Mouse (Mus musculus): ENCODE measurements around the gene Ankrd28.

Gene Ankrd28

DNA sequence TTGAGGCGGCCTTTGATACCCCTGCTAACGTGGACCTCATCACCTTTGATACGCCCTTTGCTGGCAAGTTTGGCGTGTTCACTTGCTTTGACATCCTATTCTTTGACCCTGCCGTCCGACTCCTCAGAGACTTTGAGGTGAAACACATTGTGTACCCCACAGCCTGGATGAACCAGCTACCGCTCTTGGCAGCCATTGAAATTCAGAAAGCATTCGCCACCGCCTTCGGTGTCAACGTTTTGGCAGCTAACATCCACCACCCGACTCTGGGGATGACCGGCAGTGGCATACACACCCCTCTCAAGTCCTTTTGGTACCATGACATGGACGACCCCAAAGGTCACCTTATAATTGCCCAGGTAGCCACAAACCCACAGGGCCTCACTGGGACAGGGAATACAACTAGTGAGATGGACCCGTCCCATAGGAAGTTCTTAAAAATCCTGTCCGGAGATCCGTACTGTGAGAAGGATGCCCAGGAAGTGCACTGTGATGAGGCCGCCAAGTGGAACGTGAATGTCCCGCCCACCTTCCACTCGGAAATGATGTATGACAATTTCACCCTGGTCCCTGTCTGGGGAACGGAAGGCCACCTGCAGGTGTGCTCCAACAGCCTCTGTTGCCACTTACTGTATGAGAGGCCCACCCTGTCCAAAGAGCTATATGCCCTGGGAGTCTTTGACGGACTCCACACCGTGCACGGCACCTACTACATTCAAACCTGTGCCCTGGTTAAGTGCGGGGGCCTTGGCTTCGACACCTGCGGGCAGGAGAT lies 163.3 kb downstream of the Ankrd28 start:
- DNase-seq (ENCODE audit: extremely low read depth, low read depth) = no peak

DNA sequence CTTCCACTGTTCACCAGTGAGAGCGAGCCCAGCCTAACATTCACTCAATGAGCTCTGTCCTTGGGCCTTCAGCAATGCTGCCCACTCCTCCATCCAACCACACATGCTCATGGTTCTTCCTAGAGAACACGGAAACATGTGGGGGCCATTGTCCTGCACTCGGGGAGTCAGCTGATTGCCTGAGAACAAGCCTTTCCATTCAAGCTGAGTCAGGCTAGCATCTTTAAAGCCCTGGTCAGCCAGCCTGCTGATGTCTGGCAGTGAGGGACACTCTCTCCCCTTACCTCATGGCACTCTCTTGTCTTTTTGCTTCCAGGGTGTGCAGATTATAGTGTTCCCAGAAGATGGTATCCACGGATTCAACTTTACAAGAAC lies 164.9 kb downstream of the Ankrd28 start:
- no peak for DNase-seq (ENCODE audit: extremely low read depth, low read depth)

DNA sequence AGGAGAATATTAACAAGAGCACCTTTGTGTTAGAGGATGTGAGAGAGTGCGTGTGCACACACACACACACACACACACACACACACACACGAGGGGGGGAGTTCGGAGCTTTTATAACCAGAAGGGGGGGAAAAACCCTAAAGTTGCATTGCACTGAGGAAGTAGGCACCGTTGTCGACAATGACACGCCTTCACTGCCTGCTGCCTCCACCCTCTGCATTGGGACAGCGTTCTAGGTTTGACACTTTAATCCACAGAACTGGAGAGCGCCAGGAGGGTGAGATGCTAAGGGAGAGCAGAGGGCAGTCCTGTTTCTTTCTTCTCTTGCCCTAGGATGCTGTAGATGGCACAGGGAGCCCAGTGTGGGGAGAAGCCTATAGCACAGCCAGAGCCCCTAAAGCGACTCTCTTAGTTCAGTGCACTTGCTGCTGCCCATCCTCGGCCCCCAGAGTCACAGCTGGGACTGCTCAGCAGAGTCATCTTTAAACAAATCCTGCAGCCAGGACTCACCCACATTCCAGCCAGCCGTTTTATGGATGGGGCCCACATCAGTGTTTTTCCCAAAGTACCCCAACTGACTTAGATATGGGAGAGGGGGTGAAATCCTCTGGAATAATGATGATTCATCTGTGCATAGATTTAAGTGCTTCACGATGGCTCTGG lies 165.4 kb downstream of the Ankrd28 start:
- DNase-seq (ENCODE audit: extremely low read depth, low read depth) = peak; percentile 36

DNA sequence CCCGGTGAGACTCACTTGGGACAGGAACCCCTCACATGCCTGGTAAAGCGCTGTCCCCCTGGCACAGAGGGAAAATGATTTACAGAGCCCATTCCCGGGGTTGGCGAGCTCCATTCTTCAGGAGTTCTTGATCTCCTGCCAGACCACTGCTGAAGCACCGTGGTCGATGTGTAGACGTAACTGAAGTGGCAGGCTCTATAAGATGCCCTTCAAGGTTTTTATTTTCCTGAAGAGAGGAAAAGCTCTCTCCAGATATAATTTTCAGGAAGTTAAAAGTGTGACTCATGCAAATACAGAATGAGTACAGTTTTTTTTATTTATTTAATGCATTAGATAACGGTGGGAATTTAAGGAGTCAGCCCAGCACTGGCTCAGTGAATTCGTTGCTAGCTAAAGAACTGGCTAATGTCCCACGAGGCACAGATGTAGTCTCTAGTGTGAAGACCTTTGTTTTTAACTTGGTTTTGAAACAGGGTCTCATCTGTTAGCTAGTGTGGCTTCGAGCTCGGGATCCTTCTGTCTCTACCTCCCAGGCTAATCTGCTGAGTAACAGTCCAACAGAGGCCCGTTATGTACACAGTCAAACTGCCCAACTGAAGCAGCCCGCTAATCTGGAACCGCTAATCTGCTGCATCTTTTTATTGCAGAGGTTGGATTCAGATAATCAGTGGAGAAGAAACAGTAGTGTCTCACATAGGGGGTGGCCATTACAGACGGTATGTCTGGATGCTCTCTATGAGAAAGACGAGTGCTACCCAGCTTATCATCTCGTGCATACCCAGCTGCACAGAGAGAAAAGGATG lies 166.2 kb downstream of the Ankrd28 start:
- peak; percentile 36 for DNase-seq (ENCODE audit: extremely low read depth, low read depth)

DNA sequence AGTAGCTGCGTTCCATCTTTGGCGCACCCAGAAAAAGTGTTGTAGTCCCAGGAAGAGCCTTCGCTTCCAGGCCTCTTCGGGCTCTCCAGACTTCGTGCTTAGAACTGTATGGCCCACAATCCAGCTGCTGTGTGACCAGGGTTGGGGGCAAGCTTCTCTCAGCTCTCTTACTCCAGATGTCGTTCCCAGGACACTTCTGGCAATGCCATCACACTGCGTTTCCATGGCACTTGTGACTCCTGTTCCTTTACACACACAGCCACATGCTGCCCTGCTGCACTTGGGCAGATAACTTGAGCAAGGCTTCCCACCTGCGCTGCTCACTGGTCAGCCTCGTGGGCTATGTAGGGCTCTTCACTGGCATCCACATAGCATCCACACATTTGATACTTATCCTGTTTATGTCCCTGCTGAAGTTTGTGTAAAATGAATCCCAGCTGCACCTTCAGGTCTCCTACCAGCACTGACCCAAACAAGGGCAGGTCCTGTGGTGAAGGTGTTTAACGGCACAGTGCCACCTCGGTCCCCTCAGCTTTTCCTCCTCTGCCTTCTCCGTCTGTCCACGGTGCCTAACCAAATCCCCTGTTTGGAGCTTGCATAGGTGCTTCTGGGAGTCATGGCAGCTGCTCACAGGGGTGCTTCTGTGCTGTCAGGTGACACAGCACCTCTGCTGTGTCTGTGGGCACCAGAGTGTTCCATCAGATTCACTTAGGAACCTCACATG lies 166.9 kb downstream of the Ankrd28 start:
- DNase-seq (ENCODE audit: extremely low read depth, low read depth) = no peak

DNA sequence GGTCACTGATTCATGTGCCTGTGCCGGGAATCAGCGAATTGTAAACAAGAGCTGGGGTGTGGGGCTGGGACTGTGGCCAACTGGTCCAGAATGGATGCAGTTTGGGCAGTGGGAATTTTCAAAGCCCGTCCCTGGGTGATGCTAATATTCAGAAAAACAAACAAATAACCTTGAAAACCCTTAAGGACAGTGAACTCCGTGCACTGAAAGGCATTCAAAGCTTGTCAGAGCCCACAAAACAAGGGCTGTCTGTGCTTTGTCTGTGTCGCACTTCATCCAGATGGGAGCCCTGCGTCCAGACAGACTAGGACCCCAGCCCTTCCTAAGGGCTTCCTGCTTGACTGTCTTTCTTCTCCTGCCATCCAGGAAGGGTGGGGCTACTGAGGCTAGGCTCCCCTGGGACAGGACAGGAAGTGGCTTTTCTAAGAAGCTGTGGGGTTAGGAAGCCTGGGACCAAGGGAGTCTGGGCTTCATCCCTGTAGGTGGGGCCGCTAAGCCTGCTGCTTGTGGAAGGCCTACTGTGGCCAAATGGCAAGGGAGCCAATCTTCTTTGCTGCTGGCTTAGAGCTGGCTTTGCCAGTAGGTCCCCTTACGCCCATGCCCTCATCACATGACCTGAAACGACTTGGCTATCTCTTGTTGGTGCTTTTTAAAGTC lies 167.8 kb downstream of the Ankrd28 start:
- no peak for DNase-seq (ENCODE audit: extremely low read depth, low read depth)

DNA sequence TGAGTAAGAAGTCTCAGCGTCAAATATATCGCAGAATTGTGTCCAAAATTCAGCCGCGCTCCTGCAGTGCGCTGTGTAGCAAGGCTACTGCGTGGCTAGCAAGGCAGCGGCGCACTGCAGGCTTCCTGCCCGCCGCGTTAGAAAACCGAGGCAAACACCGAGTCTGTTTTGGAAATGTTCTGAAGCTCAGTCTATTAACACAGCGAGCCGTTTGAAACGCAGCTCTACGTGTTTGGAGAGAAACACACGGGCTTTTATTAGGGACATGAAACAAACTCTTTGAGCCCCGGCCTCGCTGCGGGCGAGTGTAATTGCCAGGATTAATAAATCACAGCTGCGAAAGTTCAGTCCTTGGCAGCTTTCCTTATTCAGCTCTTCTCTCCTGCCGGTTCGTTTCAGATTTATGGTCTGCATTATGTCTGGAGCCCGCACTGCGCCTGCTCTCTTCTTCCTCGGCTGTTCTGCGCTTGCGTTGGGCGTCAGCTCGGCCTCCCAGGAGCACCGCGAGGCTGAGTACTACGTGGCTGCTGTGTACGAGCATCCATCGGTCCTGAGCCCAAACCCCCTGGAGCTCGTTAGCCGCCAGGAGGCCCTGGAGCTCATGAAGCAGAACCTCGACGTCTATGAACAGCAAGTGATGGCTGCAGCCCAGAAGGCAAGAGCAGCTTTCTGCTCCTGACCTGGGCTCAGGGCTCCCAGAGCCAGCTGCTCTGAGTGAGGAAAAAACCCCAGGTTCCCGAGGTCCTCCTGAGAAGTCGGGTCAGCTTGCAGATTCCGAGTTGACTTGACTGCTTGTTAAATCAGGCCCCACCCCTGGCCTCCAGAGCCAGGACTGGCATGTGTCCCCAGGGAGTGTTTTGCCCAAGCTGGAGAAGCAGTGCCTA lies 168.5 kb downstream of the Ankrd28 start:
- DNase-seq (ENCODE audit: extremely low read depth, low read depth) = no peak

DNA sequence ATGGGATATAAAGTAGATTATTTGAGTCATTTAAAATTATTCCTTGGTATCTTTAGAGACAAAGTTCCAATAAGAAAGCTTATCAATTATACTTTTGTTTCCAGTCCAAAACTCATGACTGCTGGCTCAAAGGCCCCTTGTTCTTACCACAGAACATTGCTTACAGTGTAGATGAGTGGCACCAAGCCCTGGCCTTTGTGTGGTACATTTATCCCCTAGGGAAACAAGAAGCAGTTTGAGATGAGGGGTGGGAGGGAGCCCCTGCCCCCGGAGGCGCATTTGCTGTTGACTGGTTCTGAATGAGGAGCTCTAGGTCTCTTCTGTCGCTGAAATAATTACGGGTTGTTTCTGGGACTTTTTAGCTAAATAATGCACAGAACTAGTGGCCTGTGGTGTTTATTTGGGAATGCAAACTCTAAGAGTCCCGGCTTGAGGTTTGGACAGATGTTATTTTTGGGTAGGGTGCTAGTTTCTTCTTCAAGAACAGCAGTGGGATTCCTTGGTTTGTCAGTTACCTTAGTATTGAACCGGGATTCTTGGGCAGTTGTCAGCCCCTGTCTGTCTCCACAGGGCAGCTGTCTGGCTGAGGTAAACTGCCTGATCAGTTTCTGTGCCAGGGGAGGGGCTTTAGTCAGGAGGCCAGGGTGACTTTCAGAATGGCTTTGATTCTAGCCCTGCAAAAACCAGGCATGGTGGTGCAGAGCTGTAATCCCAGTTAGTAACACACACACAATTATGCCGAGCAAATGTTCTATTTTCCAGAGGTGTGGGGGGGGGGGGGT lies 169.9 kb downstream of the Ankrd28 start:
- DNase-seq (ENCODE audit: extremely low read depth, low read depth) = no peak

DNA sequence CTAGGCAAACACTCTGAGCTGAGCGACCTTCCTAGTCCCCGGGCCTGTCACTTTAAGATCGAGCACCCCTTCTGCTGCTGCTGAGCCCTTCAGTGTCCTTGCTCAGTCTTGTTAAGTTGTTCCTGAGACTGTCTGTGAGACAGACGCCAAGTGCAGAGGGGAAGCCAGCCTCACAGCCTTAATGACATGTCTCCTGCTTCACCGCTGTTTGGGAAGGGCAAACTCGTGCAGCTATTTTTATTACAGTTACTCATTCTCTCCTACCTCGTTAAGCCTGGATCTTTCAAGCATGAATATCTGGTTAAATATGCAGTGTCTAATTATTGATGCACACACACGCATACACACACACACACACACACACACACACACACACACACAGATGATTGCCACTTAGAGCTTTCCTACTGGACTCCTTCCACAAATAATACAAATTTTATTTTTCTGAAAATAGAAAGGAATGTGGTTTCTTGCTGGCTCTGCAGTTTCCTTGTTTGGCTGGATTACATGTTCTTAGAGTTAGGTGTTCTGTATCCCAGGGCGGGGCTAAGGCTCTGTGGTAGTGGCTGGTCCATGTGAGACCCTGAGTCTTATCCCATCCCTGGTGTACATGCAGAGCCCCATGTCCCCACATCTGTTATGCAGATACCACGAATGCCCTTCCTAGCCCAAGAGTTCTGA lies 170.8 kb downstream of the Ankrd28 start:
- DNase-seq (ENCODE audit: extremely low read depth, low read depth) = no peak

DNA sequence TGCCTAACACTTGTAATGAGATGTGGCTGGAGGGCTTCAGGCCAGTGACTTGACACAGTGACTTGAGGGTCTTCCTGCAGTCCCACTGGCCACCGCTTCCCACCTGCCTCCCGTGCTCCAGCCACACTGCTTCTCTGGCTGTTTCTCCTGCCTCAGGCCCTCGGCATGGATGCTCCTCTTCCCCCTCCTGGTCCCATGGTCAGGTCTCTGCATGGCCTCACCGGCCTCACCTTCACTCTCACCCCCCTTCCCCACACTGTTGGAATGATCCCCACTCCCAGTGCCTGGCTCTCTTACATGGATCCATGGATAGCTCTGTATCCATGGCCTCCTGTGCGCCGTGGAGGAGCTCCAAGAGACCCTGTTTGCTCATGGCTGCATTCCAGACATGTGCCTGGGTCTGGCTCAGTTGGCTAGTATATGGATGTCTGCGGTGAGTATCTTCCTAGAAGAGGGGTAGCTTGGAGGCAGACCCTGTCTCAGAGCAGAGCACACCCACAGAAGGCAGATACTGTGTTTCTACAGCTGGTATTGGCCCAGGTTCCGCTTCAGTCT lies 172.2 kb downstream of the Ankrd28 start:
- DNase-seq (ENCODE audit: extremely low read depth, low read depth) = no peak

DNA sequence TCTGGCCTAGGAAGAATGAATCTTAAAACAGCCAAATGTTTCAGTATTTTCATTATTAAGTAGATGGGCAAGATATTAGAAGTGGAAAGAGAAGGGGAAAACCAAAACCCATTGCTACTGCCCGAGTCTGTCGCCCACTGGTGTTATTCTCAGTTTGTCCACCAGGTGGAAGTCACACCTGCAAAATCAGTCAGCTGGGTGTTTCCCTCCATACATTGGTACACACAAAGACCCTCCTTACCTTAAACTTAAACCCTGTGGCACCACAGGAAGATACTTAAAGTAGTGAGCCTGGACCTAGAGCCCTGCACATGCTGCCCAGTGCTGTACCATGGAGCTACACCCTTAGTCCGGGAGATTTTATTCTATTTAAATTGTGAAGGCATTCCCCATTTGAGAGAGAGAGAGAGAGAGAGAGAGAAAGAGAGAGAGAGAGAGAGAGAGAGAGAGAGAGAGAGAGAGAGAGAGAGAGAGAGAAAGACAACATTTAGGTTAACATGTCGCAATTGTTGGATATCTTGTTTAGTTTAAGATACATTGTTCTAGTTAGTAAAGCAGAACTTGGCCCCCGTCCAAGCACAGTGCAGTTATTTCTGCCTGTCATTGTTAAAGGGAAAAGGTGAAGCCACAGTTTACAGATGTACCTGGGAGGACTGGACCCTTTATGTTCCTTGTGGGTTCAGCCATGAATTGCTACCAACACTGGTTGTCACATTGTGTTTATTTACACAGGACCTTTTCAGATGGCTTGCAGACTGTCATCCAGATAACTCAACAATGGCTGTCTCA lies 173.4 kb downstream of the Ankrd28 start:
- DNase-seq (ENCODE audit: extremely low read depth, low read depth) = peak; percentile 66

DNA sequence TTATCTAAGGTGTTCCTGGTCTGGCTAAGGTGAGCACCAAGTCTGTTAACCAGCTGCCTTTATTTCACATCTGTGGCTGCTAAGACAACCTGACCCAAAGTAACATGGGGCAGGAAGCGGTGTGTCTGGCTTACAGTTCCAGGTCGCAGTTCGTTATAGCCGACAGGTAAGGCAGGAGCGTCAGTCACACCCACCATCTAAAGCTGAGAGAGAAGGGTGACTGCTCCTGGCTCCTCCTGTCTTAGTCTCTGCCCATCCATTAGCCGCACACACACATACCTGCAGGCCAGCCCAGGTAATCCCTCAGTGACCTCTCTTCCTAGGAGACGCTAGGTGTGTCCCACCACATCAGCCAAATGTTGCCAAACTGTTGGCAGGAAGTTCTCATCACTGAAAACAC lies 174.1 kb downstream of the Ankrd28 start:
- DNase-seq (ENCODE audit: extremely low read depth, low read depth) = no peak

DNA sequence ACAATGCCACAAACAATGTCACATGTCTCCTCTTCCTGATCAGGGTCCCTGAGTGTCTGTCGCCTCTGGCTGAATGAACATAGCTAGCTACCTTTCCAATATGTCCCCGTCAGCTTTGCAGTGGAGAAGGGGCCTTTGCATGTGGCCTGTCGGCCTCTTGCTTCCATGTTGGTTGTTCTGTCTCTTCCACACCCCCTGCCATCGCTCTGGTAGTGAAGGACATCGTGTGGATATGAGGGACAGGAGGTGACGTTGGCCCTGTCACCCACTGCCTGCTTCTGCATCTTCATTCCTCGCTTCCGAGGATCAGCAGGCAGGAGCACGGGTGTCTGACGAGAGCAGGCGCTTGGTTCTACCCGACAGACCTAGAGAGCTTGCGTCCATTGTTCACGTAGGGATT lies 175.0 kb downstream of the Ankrd28 start:
- no peak for DNase-seq (ENCODE audit: extremely low read depth, low read depth)

DNA sequence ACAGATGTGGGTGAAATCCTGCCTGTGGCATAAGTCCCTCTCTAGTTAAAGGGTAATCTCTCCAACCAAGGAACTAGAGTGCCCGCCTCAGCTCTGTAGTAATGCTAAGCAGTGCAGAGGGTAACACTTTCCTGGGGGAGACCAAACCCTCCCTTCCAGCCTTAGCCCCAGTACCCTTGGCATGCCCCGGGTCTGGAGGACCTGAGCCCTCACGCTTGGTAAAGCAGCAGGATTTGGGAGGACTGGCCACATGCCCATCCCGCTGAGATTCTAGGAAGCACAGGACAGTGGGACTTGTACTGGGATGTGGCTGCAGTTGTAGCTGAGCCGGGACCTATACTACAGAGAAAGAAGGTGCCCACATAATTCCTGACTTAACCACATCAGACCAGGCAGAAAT lies 175.6 kb downstream of the Ankrd28 start:
- no peak for DNase-seq (ENCODE audit: extremely low read depth, low read depth)

DNA sequence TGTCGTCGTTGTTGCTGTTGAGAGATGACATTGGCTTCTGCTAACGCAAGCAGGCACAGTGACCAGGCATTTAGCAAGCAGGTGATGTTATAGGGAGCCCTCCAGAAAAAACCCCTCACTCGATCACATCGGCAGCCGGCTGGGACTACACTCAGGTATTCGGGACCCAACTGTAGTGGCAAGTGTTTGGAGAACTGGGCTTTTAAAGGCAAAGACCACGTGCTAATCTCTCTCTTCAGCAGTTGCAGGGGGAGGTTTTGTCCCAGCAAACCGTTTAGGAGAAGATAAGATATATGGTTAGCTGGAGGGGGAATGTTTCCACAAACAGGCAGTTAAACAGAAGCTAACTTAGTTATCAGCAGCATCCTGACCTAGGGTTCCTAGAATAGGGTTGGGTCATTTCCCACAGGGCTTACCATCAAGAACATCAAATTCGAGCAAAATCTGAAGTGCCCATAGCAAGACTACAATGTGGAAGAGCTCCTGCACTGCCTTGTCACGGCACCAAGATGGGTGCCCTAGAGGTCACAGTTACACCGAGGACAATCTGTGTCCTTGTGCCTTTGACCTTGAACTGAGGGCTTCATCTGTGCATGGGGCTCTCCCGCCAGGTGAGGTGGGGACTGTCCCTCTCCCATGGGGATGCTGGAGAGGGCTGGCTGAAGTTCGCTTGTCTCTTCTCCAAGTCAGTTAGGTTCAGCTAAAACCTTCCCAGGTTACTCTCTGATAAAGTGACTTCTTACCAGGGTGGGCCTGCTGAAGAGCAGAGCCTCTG lies 177.2 kb downstream of the Ankrd28 start:
- peak; percentile 95 for DNase-seq (ENCODE audit: extremely low read depth, low read depth)

DNA sequence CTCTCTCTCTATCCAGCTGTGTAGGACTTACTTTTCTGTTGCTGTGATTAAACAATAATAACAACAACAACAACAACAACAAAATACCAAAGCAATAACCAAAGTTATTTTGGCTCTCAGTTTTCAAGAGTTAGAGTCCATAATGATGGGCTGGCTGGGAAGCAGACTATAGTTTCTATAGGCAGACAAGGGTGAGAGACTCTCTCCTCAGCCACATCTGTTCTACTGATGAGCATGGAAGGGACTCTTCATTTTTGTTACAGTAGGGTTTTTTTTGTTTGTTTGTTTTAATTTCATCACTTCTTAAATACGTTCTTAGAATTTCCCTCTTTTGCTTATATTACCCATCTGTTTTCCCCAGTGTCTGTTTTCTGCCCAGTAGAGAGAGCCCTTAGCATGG lies 177.8 kb downstream of the Ankrd28 start:
- no peak for DNase-seq (ENCODE audit: extremely low read depth, low read depth)

DNA sequence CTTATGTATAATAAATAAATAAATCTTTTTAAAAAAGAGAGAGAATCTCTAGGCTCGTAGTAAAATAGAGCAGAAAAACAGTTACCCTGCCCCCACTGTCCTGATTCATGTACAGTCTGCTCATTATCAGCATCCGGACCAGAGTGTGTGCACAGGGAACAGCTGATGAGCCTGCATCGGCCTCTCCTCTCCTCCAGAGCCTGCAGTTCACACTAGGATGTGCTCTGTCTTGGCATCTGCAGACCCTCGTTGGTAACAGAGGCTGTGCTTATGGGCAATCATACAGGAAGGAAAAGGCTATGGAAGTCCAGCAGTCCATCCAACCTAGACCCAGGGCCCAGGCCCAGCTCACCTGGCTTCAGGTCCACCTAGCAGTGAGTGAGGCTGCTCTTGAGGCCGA lies 178.3 kb downstream of the Ankrd28 start:
- no peak for DNase-seq (ENCODE audit: extremely low read depth, low read depth)

Data from MEL-GATA-1-ER (cell line).